Mouse (Mus musculus): ENCODE measurements around the gene Vwa1.

DNA sequence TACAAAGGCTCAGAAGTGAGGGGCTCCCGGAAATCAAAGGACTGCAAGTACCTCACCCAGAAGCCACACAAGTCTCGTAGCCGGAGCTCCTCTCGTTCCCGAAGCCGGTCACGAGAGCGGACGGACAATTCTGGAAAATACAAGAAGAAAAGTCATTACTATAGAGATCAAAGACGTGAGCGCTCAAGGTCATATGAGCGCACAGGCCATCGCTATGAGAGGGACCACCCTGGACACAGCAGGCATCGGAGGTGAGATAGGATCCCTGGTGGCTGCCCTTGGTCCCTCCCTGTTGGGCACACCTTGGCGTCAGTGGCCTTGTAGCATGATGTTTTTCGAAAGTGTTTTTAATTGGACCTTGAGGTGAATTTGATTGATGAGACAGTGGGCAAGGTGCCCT lies 48.9 kb upstream of the Vwa1 start:
- TF ChIP-seq CTCF (IDR thresholded peaks at IDR 0.05; ENCODE audit: low read depth, low read length) (no peak), POLR2A (IDR thresholded peaks at IDR 0.05; ENCODE audit: extremely low read depth, insufficient read depth, low read length) (no peak)

All from liver, adult 2 months (tissue).